Mouse (Mus musculus) bone marrow macrophage, adult 2 months (primary cell): ENCODE results near the gene Otor. TPM values are rescaled to one million over a fixed set of nuclear protein-coding genes. Genes with fewer than 3 reads are reported as not detected.

Source experiments
- H3K27ac ChIP-seq: 2 replicates; pipeline ENCODE4 v1.5.1; 2012; ENCODE audit warnings: low read depth, low read length; ENCODE audit not compliant: insufficient read depth
- H3K4me1 ChIP-seq: 2 replicates; pipeline ENCODE4 v1.6.1; 2012; ENCODE audit warnings: low read length; ENCODE audit not compliant: control insufficient read depth, insufficient read depth
- H3K4me3 ChIP-seq: 2 replicates; pipeline ENCODE4 v1.5.1; 2012; ENCODE audit warnings: mild to moderate bottlenecking, low read length, moderate library complexity; ENCODE audit not compliant: insufficient read depth
- CTCF ChIP-seq: IDR thresholded peaks from 2 replicates; pipeline ENCODE4 v1.5.1; 2012; ENCODE audit warnings: low read depth, mild to moderate bottlenecking, low read length, moderate library complexity
- POLR2A ChIP-seq: IDR thresholded peaks from 2 replicates; pipeline ENCODE4 v1.6.1; 2012; ENCODE audit warnings: mild to moderate bottlenecking, low read depth, low read length, borderline replicate concordance
- polyA plus RNA-seq: library from polyadenylated mRNA; stranded (reverse); fragments of >200 nt; gene quantifications from 2 replicates; pipeline ENCODE4 v1.2.4, GENCODE M21; 2012; ENCODE audit not compliant: missing spikeins, insufficient read depth, insufficient read length

The Otor gene
- polyA plus RNA-seq, 1 experiment = not detected

DNA sequence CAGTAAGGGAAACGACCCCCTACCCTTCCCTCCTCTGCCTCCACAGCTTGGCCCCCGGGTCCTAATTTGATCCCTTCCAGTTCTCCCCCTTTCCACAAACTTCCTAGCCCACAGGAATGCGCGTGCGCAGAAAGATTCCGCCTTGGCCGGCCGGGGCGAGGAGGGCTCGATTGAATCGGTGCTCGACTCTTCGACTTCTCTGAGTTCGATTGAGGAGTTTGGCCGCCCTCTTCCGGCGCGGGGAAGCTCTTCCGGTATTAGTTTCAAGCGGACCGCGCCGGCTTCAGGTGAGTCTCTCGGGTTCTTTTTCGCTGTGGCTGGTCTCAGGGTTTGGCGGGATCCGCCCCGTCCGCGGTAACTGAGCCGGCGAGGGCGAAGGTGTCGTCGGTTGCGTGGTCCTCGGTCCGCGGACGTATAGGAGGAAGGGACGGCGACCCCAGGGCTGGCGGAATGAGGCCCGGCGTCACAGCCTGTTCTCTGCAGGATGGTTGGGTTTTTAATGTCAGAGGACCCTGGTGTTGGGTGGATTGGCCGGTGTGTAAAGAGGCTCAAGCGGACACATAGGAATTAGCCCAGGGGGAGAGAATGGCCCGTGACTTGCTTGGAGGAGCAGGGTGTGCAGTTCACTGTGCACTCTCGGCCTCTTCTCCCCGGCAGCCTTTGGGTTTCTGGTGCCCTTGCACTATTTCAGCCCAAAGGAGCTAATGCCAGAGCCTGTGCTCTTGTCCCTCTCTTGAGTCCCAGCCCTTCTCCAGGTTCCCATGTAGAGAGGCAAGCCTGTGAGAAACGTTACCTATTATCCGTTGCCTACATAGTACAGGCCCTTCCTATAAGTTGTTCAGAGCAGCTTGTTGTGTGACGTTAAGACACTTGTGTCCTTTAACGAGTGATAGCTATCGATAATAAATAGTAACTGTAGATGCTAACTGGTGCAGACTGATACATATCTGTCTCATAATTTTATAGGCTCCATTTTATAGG is 15.2 kb upstream of the Otor start, which contains the start of gene Snrpb2:
Gene Snrpb2 (plus strand): TSS at position 228 of the 981 bp plus-strand sequence.
- Histone ChIP-seq H3K4me1 (peaks cover 10% of the 10 kb centered on the region; the same call in 1 of the 2 replicates), H3K4me3 (peak within 1 kb of the TSS; percentile 91), H3K27ac (peak within 1 kb of the TSS; percentile 59)
- TF ChIP-seq CTCF (no peak), POLR2A (no peak)

DNA sequence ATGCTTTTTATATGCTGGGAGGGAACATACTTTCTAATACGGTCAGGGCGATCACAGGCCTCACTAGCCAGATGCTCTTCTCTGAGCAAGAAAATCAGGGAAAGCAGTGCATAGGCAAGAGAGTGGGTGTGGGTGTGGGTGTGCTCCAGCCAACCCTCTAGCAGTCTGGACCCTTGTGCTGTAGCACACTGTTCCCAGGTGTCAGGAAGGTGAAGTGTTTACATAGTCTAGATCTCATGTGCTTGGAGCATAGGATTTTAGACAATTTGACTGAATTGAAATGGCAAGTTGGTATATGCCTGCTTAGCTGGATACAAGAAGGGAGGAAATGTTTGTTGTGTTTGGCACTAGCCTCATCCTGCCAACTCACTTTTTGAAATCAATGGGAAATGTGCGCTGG is 12.4 kb upstream of the Otor start:
- TF ChIP-seq POLR2A = no peak
- no peak for TF ChIP-seq CTCF
- Histone ChIP-seq H3K4me1 (peaks cover 11% of the 10 kb centered on the region), H3K4me3 (no peak overlapping the region), H3K27ac (no peak overlapping the region)

DNA sequence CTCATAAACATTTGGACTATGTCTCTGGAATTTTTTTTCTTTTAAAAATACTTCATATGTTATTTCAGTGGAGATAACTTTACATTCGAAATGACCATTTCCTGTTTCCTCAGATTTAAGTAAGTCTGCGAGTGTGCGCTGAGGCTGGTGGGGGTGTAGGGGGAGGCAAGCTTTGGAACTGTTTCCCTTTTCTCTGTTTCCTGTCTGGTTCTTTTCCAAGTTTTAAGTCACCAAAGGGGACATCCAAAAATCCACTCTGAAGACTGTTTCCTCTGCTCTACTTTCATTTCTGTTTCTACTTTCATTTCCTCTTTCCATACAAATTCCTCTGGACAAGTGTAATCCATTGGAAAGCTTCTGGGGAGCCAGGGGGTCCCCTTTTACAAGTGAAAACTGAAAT is 3.4 kb downstream of the Otor start:
- no peak for TF ChIP-seq CTCF
- TF ChIP-seq POLR2A = no peak
- Histone ChIP-seq H3K4me1 (peaks cover 57% of the 10 kb centered on the region), H3K27ac (peak overlapping the region; percentile 100), H3K4me3 (peak overlapping the region; percentile 20)

DNA sequence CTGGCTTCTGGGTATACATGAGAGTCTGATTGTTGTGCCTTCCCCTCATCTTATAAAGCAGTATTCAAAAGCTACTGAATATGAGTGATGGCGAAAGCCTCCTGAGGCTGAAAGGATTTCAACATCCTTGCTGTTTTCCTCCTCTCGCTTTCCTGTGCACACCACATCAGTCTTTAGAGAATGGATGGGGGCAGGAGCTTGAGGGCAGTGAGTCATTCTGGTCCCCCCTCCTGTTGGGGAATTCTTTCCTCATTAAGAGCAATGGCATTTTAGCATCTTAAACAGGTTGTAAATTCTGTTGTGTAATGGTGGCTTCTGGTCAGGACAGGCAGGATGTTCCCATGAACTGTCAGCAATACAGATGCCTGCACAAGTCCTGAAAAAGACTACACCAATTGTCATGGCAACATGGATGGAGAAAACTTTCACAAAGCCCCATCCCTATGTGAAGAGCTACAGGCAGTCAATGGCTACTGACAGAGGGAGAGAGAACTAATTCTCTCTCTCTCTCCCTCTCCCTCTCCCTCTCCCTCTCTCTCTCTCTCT is 6.7 kb downstream of the Otor start:
- no peak overlapping the region for H3K4me3 ChIP-seq

DNA sequence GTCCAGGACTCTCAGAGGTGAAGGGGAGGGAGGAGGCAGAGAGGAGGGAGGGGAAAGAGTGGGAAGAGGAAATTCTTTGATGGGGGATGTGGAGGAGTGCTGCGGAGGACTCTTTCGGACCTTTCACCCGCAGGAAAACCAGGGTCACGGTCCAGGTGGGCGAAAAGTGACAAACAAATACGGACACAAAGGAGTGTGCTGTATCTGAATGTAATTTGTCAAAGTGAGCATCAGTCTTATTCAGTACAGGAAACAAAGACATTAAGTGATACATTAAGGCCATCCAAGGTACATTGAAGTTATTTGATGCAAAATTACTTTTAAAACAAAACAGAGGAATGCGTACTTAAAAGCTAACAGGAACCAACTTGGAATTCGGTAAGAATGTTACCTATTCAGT is 11.6 kb downstream of the Otor start:
- Histone ChIP-seq H3K4me1 (peaks cover 18% of the 10 kb centered on the region), H3K4me3 (no peak overlapping the region), H3K27ac (no peak overlapping the region)
- TF ChIP-seq POLR2A = no peak
- TF ChIP-seq CTCF = no peak

More for the DNA sequence above, 6.7 kb downstream of the Otor start:
- TF ChIP-seq POLR2A (no peak), CTCF (no peak)
- Histone ChIP-seq H3K27ac (peak overlapping the region; percentile 73), H3K4me1 (peaks cover 43% of the 10 kb centered on the region)

DNA sequence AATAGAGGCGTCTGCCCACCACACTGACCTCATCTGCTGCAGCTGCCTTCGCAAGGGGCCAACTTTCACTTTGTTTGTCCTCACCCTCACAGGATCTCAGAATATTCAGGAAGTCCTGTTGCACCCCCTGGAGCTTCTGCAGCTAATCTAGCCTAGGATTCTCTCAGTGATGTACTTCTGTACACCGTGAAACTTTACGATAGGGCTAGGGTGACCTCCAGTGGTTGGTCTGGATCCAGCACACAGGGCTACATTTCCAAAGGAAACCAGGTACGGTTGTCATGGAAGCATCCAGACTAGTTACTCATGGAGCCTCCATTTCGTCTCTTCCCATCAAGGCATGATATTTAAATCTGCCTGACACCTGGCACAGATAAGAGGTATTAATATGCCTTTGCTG is 15.5 kb downstream of the Otor start:
- peaks cover 9% of the 10 kb centered on the region for H3K4me1 ChIP-seq
- TF ChIP-seq POLR2A = no peak
- TF ChIP-seq CTCF = peak; percentile 77
- no peak overlapping the region for H3K27ac ChIP-seq
- peak overlapping the region; percentile 20; the same call in 1 of the 2 replicates for H3K4me3 ChIP-seq

DNA sequence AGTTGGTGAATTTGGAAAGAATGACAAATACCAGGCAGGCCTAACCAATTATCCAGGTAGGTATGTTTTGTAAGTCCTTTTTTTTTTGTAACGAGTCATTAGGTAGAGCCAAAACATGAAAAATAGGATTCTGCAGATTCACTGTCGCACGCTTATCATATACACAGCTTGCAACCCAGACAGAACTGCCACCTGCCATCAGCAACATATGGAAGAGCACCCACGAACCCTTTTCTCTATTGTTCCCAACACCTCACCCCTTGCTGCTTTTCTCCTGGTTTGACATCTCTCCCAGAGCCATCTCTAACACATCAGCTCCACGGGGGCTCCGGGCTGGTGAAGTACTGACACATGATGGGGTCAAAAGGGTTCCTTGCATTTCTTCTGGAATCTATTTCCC is 16.5 kb downstream of the Otor start:
- Histone ChIP-seq H3K4me1 (peaks cover 9% of the 10 kb centered on the region), H3K27ac (no peak overlapping the region)
- no peak for TF ChIP-seq POLR2A
- TF ChIP-seq CTCF = no peak

DNA sequence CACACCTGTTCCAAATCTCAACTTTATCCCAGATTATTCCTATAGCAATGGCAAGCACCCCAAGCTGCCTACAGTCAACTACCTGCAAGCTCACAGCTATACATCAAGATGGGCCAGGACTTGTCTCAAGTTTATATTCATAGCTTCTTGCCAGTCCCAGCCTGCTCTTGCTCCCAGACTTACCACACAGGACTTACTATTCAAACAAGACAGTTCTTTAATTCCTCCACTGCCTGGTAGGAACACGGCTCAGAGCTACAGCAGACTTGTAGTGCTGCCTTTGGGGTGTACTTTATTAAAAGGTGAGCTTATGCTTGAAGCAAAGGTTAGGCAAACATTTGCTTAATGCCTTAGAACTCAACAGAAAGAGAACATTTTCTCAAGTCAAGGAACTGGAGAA is 18.9 kb downstream of the Otor start:
- Histone ChIP-seq H3K4me3 (no peak overlapping the region), H3K4me1 (peaks cover 9% of the 10 kb centered on the region), H3K27ac (no peak overlapping the region)
- TF ChIP-seq CTCF (no peak), POLR2A (no peak)

More for the DNA sequence above, 16.5 kb downstream of the Otor start:
- no peak overlapping the region for H3K4me3 ChIP-seq

DNA sequence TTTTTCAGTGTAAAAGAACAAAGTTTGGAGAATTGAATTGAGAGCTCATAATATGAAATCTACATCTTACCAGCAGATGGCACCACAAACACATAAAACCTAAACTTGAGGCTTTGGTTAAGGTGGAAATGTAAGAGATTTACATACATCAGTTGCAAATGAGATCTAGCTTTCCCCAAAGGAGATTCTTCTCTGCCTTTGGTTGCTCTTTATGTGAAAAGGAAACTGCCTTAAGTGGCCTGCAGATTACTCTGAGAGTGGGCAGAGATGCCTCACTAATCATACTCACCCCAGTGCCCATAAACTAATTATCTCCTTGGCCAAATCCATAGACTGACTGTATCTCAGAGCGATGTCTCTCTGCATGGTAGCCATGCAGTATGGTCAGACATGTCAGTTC is 35.6 kb downstream of the Otor start:
- Histone ChIP-seq H3K4me3 (no peak overlapping the region), H3K27ac (no peak overlapping the region), H3K4me1 (peaks cover 2% of the 10 kb centered on the region; the same call in 1 of the 2 replicates)
- TF ChIP-seq CTCF (no peak), POLR2A (no peak)

DNA sequence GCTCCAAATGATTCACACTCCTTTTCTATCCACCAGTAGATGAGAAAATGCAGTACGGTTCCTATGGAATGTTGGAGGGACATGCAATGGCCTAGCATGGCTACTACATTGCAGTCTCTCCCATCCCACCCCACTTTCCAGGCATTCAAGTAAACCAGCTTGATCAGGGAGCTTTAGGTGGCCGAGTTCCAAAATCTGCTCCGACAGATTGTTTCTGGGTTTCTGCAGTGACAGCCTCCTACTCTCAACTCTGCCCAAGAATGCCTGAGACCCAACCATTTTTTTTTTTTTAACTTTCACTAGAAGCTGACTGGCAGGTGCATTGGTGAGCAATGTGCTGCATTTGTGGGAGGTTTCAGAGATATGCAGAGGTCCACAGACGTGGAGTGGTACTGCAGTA is 36.4 kb downstream of the Otor start:
- TF ChIP-seq POLR2A = no peak
- no peak for TF ChIP-seq CTCF

More for the DNA sequence above, 36.4 kb downstream of the Otor start:
- H3K4me3 ChIP-seq = no peak overlapping the region
- no peak overlapping the region for H3K27ac ChIP-seq
- H3K4me1 ChIP-seq = peaks cover 2% of the 10 kb centered on the region; the same call in 1 of the 2 replicates
